Mouse (Mus musculus): ENCODE data around the gene Fsip1.

- TF ChIP-seq POLR2A (IDR thresholded peaks at IDR 0.05; ENCODE audit: insufficient read length, low read depth): no peak
- no peak for TF ChIP-seq MAX (IDR thresholded peaks at IDR 0.05; ENCODE audit: low read depth)
- no peak for TF ChIP-seq MYOG (IDR thresholded peaks at IDR 0.05; ENCODE audit: control insufficient read depth in 1 of 3, insufficient read depth in 1 of 3, insufficient read length in 2 of 3, low read depth in 2 of 3)
- TF ChIP-seq USF1 (IDR thresholded peaks at IDR 0.05; ENCODE audit: low read depth): no peak
- no peak for TF ChIP-seq CEBPB (IDR thresholded peaks at IDR 0.05; ENCODE audit: insufficient read depth, poor library complexity, severe bottlenecking)
- no peak for TF ChIP-seq TCF3 (IDR thresholded peaks at IDR 0.05; ENCODE audit: insufficient read length, low read depth)
- no peak for TF ChIP-seq E2F4 (IDR thresholded peaks at IDR 0.05; ENCODE audit: insufficient read depth)
- TF ChIP-seq MYOD1 (IDR thresholded peaks at IDR 0.05; ENCODE audit: control insufficient read depth in 1 of 3, insufficient read length in 2 of 3, low read depth in 2 of 3): no peak
These were observed 133.0 kb downstream of the Fsip1 start for GRCm38 (mm10) chr2:118123743-118124142.
